Mouse (Mus musculus) liver, postnatal 0 days (tissue): ENCODE measurements around the gene Syt2.
A peak's percentile ranks its signal among the peaks of the same experiment; 100 is the strongest.

Experiments
- CTCF ChIP-seq: sonication (generic); IDR thresholded peaks from 2 replicates; pipeline ENCODE4 v1.5.1; 2016; ENCODE audit warnings: antibody characterized with exemption, low read depth
- EP300 ChIP-seq: IDR thresholded peaks from 2 replicates; pipeline ENCODE4 v1.6.1; 2016; ENCODE audit warnings: antibody characterized with exemption, low read depth, mild to moderate bottlenecking

- TF ChIP-seq CTCF (no peak), EP300 (0 out of 2 replicates have a peak, but pooled peaks have one; percentile 33)
Observed at GRCm38 (mm10) chr1:134790716-134791439, 144.4 kb downstream of the Syt2 start.
